Mouse (Mus musculus): ENCODE measurements around the gene 0610010K14Rik. TPM values are rescaled to one million over a fixed set of nuclear protein-coding genes. Genes with fewer than 3 reads are reported as not detected.

The 0610010K14Rik gene
- 37.6 TPM for polyA plus RNA-seq (2014; fragmentation: Illumina TruSeq; extraction: RNeasy Lipid Tissue Mini Kit (QIAGEN cat#74804); ENCODE audit: low read depth, low replicate concordance)

GRCm38 (mm10) chr11:70237457-70238167 lies at the start of gene 0610010K14Rik:
Gene 0610010K14Rik, minus strand, starts transcription at chr11:70237914.

DNA sequence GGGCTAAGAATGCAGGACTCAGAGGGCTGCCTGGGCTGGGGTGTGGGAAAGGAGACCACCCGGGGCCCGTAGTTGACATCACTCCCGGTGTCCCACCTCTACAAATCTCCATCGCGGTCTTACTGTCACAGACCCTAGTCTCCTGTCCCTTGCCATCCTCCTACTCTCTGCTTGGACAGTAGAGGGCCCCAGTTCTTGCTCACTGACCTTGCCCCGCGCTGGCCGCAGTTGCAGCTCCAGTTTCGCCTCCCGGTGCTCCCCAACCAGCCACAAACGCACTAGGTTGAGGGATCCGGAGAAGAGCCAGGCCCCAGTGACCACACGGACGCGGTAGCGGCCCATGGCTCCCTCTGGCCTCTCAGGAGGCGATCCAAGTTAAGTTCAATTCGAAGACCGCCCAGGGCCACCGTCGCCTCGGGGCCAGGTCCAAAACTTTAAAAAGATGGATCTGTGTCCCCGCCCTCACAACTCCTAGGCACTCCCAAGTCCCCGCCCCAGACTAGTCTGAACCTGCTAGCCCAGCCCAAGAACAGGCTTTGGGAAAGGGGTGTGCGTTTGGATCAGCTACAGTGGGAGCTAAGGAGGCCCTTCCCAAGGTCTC lies 17.3 kb upstream of the 0610010K14Rik start, which contains the start of gene Alox12:
TSS of gene Alox12 (minus strand) at position 423 of the 601 bp plus-strand sequence.

DNA sequence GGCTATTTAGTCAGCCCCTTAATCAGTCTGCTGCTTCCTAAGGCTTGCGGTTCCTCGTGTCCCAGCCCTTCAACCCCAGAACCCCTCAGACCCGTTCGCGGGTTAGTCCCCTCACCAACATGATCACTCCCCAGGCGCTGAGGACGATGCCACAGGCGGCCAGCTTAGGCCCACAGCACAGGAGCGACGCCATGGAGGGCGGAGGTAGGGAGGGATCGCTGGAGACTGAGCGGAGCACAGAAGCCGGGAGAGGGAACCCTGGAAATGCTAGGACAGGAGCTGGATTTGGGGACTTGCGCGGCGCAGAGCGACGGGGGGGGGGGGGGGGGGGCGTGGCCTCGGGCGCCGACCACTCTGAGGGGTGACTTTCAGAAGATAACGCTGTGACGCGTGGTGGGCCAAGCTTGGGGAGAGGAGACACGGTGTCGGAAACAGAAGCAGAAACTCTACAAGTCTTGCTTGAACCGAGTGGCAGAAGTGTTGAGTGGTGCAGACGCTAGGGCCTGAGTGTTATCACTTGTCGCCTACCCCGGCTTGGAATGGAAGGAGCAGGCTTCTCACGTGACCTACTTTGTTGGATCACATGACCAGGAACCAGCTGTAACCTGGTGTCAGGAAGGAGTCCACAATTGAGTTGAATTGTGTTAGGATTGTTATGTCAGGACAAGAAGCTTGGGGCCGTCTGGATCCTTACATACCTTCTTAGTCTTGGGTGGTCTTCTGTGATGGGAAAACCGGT lies 2.0 kb upstream of the 0610010K14Rik start, which contains the start of the genes Gm21988 and Rnasek:
TSS of gene Gm21988 (minus strand) at position 290 of the 739 bp plus-strand sequence.
TSS of gene Rnasek (minus strand) at position 302 of the 739 bp plus-strand sequence.

GRCm38 (mm10) chr11:70229260-70230010 lies 8.3 kb downstream of the 0610010K14Rik start, which contains the start of gene Bcl6b:
Gene Bcl6b, minus strand, starts transcription at chr11:70229798.

DNA sequence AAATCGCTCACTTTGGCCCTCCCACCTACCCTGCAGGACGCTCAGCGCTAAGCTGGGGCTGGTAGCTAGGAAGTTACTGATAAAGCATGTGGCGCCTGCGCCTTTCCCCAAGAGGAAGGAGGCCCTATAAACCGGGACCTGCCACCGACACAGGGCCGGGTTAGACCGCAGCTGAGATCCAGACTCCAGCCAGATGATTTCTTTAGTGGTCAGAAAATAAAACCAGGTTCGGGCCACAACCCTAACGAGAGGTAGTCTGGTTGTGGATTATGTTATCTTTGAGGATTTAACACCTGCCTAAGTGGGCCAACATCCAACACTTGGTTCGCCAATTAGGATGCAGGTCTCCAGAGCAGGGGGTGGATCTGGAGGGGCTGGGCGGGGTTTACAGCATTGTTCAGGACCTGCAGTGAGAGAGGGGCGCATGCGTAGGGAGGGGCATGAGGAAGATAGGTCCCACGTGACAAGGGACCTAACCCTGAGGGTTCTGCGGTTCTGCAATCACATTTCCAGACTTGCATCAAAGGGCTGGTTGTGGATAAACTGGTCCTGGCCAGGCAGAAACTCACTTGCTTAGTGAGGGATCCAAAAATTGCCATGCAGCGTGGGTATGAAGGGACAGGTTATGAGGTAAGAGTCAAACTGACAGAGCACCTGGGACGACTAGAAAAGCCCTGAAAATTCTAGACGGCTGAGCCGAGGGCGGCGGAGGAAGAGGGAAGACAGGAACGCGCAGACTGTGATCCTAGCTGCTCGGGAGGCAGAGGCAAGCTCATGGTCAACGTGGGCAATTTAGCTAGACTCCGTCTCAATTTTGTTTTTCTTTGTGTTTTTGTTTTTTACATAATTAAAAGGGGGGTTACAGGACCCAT lies 16.7 kb downstream of the 0610010K14Rik start, which contains the start of gene Slc16a13:
TSS of gene Slc16a13 (minus strand) at position 334 of the 872 bp plus-strand sequence.

GRCm38 (mm10) chr11:70212423-70212822 lies 25.3 kb downstream of the 0610010K14Rik start, which contains the start of gene Slc16a11:
Gene Slc16a11, plus strand, starts transcription at chr11:70212752.

Other genes with a start within 250 kb of the 0610010K14Rik start
- gene Gabarap, start 246.8 kb downstream of the 0610010K14Rik start, polyA plus RNA-seq (2014; fragmentation: Illumina TruSeq; extraction: RNeasy Lipid Tissue Mini Kit (QIAGEN cat#74804); ENCODE audit: low read depth, low replicate concordance), result 418 TPM
- gene Phf23, start 242.1 kb downstream of the 0610010K14Rik start, polyA plus RNA-seq (2014; fragmentation: Illumina TruSeq; extraction: RNeasy Lipid Tissue Mini Kit (QIAGEN cat#74804); ENCODE audit: low read depth, low replicate concordance), result 25.3 TPM
- 5.6 TPM for gene Dvl2, start 237.3 kb downstream of the 0610010K14Rik start, polyA plus RNA-seq (2014; fragmentation: Illumina TruSeq; extraction: RNeasy Lipid Tissue Mini Kit (QIAGEN cat#74804); ENCODE audit: low read depth, low replicate concordance)
- 1,086 TPM for gene Acadvl, start 222.5 kb downstream of the 0610010K14Rik start, polyA plus RNA-seq (2014; fragmentation: Illumina TruSeq; extraction: RNeasy Lipid Tissue Mini Kit (QIAGEN cat#74804); ENCODE audit: low read depth, low replicate concordance)
- 3.2 TPM for gene Dlg4, start 221.0 kb downstream of the 0610010K14Rik start, polyA plus RNA-seq (2014; fragmentation: Illumina TruSeq; extraction: RNeasy Lipid Tissue Mini Kit (QIAGEN cat#74804); ENCODE audit: low read depth, low replicate concordance)
- gene Asgr1, start 183.8 kb downstream of the 0610010K14Rik start, polyA plus RNA-seq (2014; fragmentation: Illumina TruSeq; extraction: RNeasy Lipid Tissue Mini Kit (QIAGEN cat#74804); ENCODE audit: low read depth, low replicate concordance), result 0.50 TPM
- 0.68 TPM for gene Asgr2, start 145.3 kb downstream of the 0610010K14Rik start, polyA plus RNA-seq (2014; fragmentation: Illumina TruSeq; extraction: RNeasy Lipid Tissue Mini Kit (QIAGEN cat#74804); ENCODE audit: low read depth, low replicate concordance)
- gene Mgl2, start 107.6 kb downstream of the 0610010K14Rik start, polyA plus RNA-seq (2014; fragmentation: Illumina TruSeq; extraction: RNeasy Lipid Tissue Mini Kit (QIAGEN cat#74804); ENCODE audit: low read depth, low replicate concordance), result 16.8 TPM
- gene Clec10a, start 81.7 kb downstream of the 0610010K14Rik start, polyA plus RNA-seq (2014; fragmentation: Illumina TruSeq; extraction: RNeasy Lipid Tissue Mini Kit (QIAGEN cat#74804); ENCODE audit: low read depth, low replicate concordance), result 7.1 TPM
- gene Slc16a11, start 25.2 kb downstream of the 0610010K14Rik start, polyA plus RNA-seq (2014; fragmentation: Illumina TruSeq; extraction: RNeasy Lipid Tissue Mini Kit (QIAGEN cat#74804); ENCODE audit: low read depth, low replicate concordance), result 0.71 TPM
- 3.4 TPM for gene Slc16a13, start 16.9 kb downstream of the 0610010K14Rik start, polyA plus RNA-seq (2014; fragmentation: Illumina TruSeq; extraction: RNeasy Lipid Tissue Mini Kit (QIAGEN cat#74804); ENCODE audit: low read depth, low replicate concordance)
- 15.9 TPM for gene Bcl6b, start 8.1 kb downstream of the 0610010K14Rik start, polyA plus RNA-seq (2014; fragmentation: Illumina TruSeq; extraction: RNeasy Lipid Tissue Mini Kit (QIAGEN cat#74804); ENCODE audit: low read depth, low replicate concordance)
- gene Gm21988, start 1.9 kb upstream of the 0610010K14Rik start, polyA plus RNA-seq (2014; fragmentation: Illumina TruSeq; extraction: RNeasy Lipid Tissue Mini Kit (QIAGEN cat#74804); ENCODE audit: low read depth, low replicate concordance), result 4.5 TPM
- 154 TPM for gene Rnasek, start 1.9 kb upstream of the 0610010K14Rik start, polyA plus RNA-seq (2014; fragmentation: Illumina TruSeq; extraction: RNeasy Lipid Tissue Mini Kit (QIAGEN cat#74804); ENCODE audit: low read depth, low replicate concordance)
- 4.5 TPM for gene Alox12, start 17.4 kb upstream of the 0610010K14Rik start, polyA plus RNA-seq (2014; fragmentation: Illumina TruSeq; extraction: RNeasy Lipid Tissue Mini Kit (QIAGEN cat#74804); ENCODE audit: low read depth, low replicate concordance)
- gene Alox12e, start 84.7 kb upstream of the 0610010K14Rik start, polyA plus RNA-seq (2014; fragmentation: Illumina TruSeq; extraction: RNeasy Lipid Tissue Mini Kit (QIAGEN cat#74804); ENCODE audit: low read depth, low replicate concordance), result not detected
- 0.84 TPM for gene Alox15, start 114.1 kb upstream of the 0610010K14Rik start, polyA plus RNA-seq (2014; fragmentation: Illumina TruSeq; extraction: RNeasy Lipid Tissue Mini Kit (QIAGEN cat#74804); ENCODE audit: low read depth, low replicate concordance)
- 13.6 TPM for gene Pelp1, start 172.1 kb upstream of the 0610010K14Rik start, polyA plus RNA-seq (2014; fragmentation: Illumina TruSeq; extraction: RNeasy Lipid Tissue Mini Kit (QIAGEN cat#74804); ENCODE audit: low read depth, low replicate concordance)
- gene Arrb2, start 194.7 kb upstream of the 0610010K14Rik start, polyA plus RNA-seq (2014; fragmentation: Illumina TruSeq; extraction: RNeasy Lipid Tissue Mini Kit (QIAGEN cat#74804); ENCODE audit: low read depth, low replicate concordance), result 15.8 TPM
- gene Med11, start 214.0 kb upstream of the 0610010K14Rik start, polyA plus RNA-seq (2014; fragmentation: Illumina TruSeq; extraction: RNeasy Lipid Tissue Mini Kit (QIAGEN cat#74804); ENCODE audit: low read depth, low replicate concordance), result 9.5 TPM
- 2.3 TPM for gene Zmynd15, start 221.5 kb upstream of the 0610010K14Rik start, polyA plus RNA-seq (2014; fragmentation: Illumina TruSeq; extraction: RNeasy Lipid Tissue Mini Kit (QIAGEN cat#74804); ENCODE audit: low read depth, low replicate concordance)
- 12.2 TPM for gene Cxcl16, start 222.1 kb upstream of the 0610010K14Rik start, polyA plus RNA-seq (2014; fragmentation: Illumina TruSeq; extraction: RNeasy Lipid Tissue Mini Kit (QIAGEN cat#74804); ENCODE audit: low read depth, low replicate concordance)